Mouse (Mus musculus) neutrophil, adult 65 days (primary cell): ENCODE results near the gene Irf2bp2. TPM values are rescaled to one million over a fixed set of nuclear protein-coding genes. Genes with fewer than 3 reads are reported as not detected.

Experiments
- total RNA-seq: library from RNA; stranded (reverse); gene quantifications from 2 replicates; pipeline ENCODE4 v1.2.4, GENCODE M21; 2023

The Irf2bp2 gene
- total RNA-seq, result 138 and 166 TPM in 2 replicates

DNA sequence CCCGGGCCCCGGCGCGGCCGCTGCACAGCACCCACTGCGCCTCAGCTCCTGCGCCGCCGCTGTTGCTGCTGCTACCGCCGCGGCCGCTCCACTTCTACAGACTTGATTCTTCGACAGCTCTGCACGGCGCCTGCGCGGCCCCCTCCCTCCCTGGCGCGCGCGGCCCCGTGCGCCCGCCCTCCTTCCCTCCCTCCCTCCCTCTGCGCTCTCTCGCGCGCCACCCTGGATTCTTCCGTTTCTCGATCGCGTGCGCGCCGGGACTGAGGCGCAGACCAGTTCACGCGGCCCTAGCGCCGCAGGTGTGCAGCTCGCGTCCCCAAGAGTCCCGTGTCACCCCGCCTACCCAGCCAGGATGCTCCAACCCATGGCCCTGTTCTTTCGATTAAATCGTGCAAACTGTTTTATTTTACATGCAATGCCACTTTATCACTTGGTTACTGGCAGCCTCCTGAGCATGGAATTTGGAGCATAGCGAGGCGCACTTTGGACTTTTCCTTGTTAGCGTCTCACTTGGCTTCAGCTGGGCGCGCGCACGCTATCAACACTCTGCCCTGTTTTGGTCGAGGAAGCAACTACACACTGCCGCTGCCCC lies at the start of gene Irf2bp2:
Gene Irf2bp2, minus strand, starts transcription at position 98 of the 592 bp plus-strand sequence.

Other genes with a start within 250 kb of the Irf2bp2 start
- gene Coa6, start 171.5 kb downstream of the Irf2bp2 start, total RNA-seq, result 6.0 and 7.2 TPM in 2 replicates
- gene Tarbp1, start 118.9 kb downstream of the Irf2bp2 start, total RNA-seq, result 1.9 and 2.2 TPM in 2 replicates